Mouse (Mus musculus) heart, postnatal 0 days (tissue): ENCODE measurements around the gene Zfp28.

ENCODE experiments used
- CTCF ChIP-seq: IDR thresholded peaks from 2 replicates; pipeline ENCODE4 v1.5.1; 2016; ENCODE audit warnings: antibody characterized with exemption, control low read depth, low read depth
- EP300 ChIP-seq: IDR thresholded peaks from 2 replicates; pipeline ENCODE4 v1.6.1; 2016; ENCODE audit warnings: antibody characterized with exemption, low read depth

GRCm38 (mm10) chr7:6361756-6362155 lies 21.3 kb upstream of the Zfp28 start:
- TF ChIP-seq CTCF = no peak
- TF ChIP-seq EP300 = no peak
